Mouse (Mus musculus) cerebellum, adult 2 months (tissue): ENCODE measurements at regions not wholly inside any gene's neighbourhood (a gene's known extent, or its start where the extent isn't known, plus 50 kb on each side); places are given as distances from the start of the nearest gene placed in this dataset.

Experiments
- CTCF ChIP-seq: fragments of 200-500 bp; IDR thresholded peaks from 2 replicates; pipeline ENCODE4 v1.5.1; 2011; ENCODE audit warnings: low read depth, mild to moderate bottlenecking, control low read depth, low read length, moderate library complexity, borderline replicate concordance; ENCODE audit not compliant: insufficient read depth
- POLR2A ChIP-seq: fragments of 200-500 bp; IDR thresholded peaks from 2 replicates; pipeline ENCODE4 v1.6.1; 2011; ENCODE audit warnings: low read length, control low read depth, borderline replicate concordance; ENCODE audit not compliant: insufficient read depth

GRCm38 (mm10) chr8:10722342-10722741 lies 285.9 kb downstream of the Irs2 start:
- no peak for TF ChIP-seq CTCF
- no peak for TF ChIP-seq POLR2A
